Mouse (Mus musculus): ENCODE results near the gene Chdh.
A peak's percentile ranks its signal among the peaks of the same experiment; 100 is the strongest.

Gene Chdh

GRCm38 (mm10) chr14:30014487-30014886 lies 5.7 kb downstream of the Chdh start:
- no peak for DNase-seq

GRCm38 (mm10) chr14:30015008-30015407 lies 6.2 kb downstream of the Chdh start:
- DNase-seq = no peak

- no peak for DNase-seq
Observed at GRCm38 (mm10) chr14:30016666-30017065, 7.8 kb downstream of the Chdh start.

GRCm38 (mm10) chr14:30017794-30018462 lies 9.1 kb downstream of the Chdh start:
- no peak for DNase-seq

- DNase-seq = no peak
Observed at GRCm38 (mm10) chr14:30018463-30018801, 9.6 kb downstream of the Chdh start.

GRCm38 (mm10) chr14:30018846-30019245 lies 10.0 kb downstream of the Chdh start:
- no peak for DNase-seq

- no peak for DNase-seq
Observed at GRCm38 (mm10) chr14:30019375-30019774, 10.6 kb downstream of the Chdh start.

- no peak for DNase-seq
Observed at GRCm38 (mm10) chr14:30019792-30020575, 11.2 kb downstream of the Chdh start.

GRCm38 (mm10) chr14:30022471-30022870 lies 13.6 kb downstream of the Chdh start:
- no peak for DNase-seq

- no peak for DNase-seq
Observed at GRCm38 (mm10) chr14:30024387-30024786, 15.6 kb downstream of the Chdh start.

GRCm38 (mm10) chr14:30027378-30027777 lies 18.6 kb downstream of the Chdh start:
- peak in 1 of 2 experiments; percentile 21 for DNase-seq

- DNase-seq = no peak
Observed at GRCm38 (mm10) chr14:30033405-30033804, 24.6 kb downstream of the Chdh start.

- DNase-seq = no peak
Observed at GRCm38 (mm10) chr14:30038431-30038830, 29.6 kb downstream of the Chdh start.

GRCm38 (mm10) chr14:30039413-30039812 lies 30.6 kb downstream of the Chdh start:
- no peak for DNase-seq

- no peak for DNase-seq
Observed at GRCm38 (mm10) chr14:30041836-30042235, 33.0 kb downstream of the Chdh start.

- no peak for DNase-seq
Observed at GRCm38 (mm10) chr14:30043356-30043940, 34.6 kb downstream of the Chdh start.

GRCm38 (mm10) chr14:30045239-30045638 lies 36.4 kb downstream of the Chdh start:
- DNase-seq = no peak

- DNase-seq = no peak
Observed at GRCm38 (mm10) chr14:30045704-30046220, 36.9 kb downstream of the Chdh start.

GRCm38 (mm10) chr14:30046976-30047375 lies 38.2 kb downstream of the Chdh start:
- no peak for DNase-seq

- peak in 1 of 2 experiments; percentile 9 for DNase-seq
Observed at GRCm38 (mm10) chr14:30048049-30048448, 39.2 kb downstream of the Chdh start.

- no peak for DNase-seq
Observed at GRCm38 (mm10) chr14:30050280-30050679, 41.5 kb downstream of the Chdh start.

GRCm38 (mm10) chr14:30054922-30055321 lies 46.1 kb downstream of the Chdh start:
- DNase-seq = no peak

GRCm38 (mm10) chr14:30056031-30056766 lies 47.4 kb downstream of the Chdh start:
- DNase-seq = no peak
